Mouse (Mus musculus) liver, embryonic 12.5 days (tissue): ENCODE data around the gene Fkbp3. TPM values are rescaled to one million over a fixed set of nuclear protein-coding genes. Genes with fewer than 3 reads are reported as not detected.
"Not testable (repeated sequence)": the region's sequence is repeated elsewhere in the genome, so short reads cannot be mapped to it uniquely, and the experiment has no call there.

Experiments used
- ATAC-seq: fragments of 200-750 bp; cut with Nextera tagmentation; 2 replicates; pipeline ENCODE4 v1.8.0; 2017; ENCODE audit warnings: moderate number of reproducible peaks, mild to moderate bottlenecking, moderate library complexity
- H3K27ac ChIP-seq: fragments of 300-500 bp; sonication (generic); 2 replicates; pipeline ENCODE4 v1.5.1; 2016; ENCODE audit warnings: mild to moderate bottlenecking
- H3K27me3 ChIP-seq: fragments of 300-500 bp; sonication (generic); replicated peaks from 2 replicates; pipeline ENCODE4 v1.6.1; 2016; ENCODE audit warnings: mild to moderate bottlenecking, moderate library complexity
- H3K36me3 ChIP-seq: fragments of 300-500 bp; sonication (generic); 2 replicates; pipeline ENCODE4 v1.6.1; 2016; ENCODE audit warnings: mild to moderate bottlenecking, moderate library complexity
- H3K4me1 ChIP-seq: fragments of 300-500 bp; sonication (generic); 2 replicates; pipeline ENCODE4 v1.6.1; 2016
- H3K4me2 ChIP-seq: fragments of 300-500 bp; sonication (generic); 2 replicates; pipeline ENCODE4 v1.6.1; 2016; ENCODE audit warnings: mild to moderate bottlenecking, moderate library complexity
- H3K4me3 ChIP-seq: fragments of 300-500 bp; sonication (generic); 2 replicates; pipeline ENCODE4 v1.5.1; 2016; ENCODE audit warnings: mild to moderate bottlenecking, moderate library complexity
- H3K9ac ChIP-seq: fragments of 300-500 bp; sonication (generic); 2 replicates; pipeline ENCODE4 v1.6.1; 2016; ENCODE audit warnings: mild to moderate bottlenecking, moderate library complexity
- H3K9me3 ChIP-seq: fragments of 300-500 bp; sonication (generic); replicated peaks from 2 replicates; pipeline ENCODE4 v1.6.1; 2016; ENCODE audit warnings: mild to moderate bottlenecking, moderate library complexity
- WGBS: fragments of 180-500 bp; shearing (Covaris S2); methylation state at CpG from one replicate; pipeline ENCODE4 v1.1.7; 2016; ENCODE audit not compliant: insufficient replicate concordance; 5-methylcytosine and 5-hydroxymethylcytosine counted together
- polyA plus RNA-seq: library from polyadenylated mRNA; unstranded; fragments of >200 nt; fragmentation: Nextera tagmentation; extraction: Ambion mirVana; gene quantifications from 2 replicates; pipeline ENCODE4 v1.2.1, GENCODE M21; 2016

Gene Fkbp3
- 226 and 234 TPM in 2 replicates for polyA plus RNA-seq

DNA sequence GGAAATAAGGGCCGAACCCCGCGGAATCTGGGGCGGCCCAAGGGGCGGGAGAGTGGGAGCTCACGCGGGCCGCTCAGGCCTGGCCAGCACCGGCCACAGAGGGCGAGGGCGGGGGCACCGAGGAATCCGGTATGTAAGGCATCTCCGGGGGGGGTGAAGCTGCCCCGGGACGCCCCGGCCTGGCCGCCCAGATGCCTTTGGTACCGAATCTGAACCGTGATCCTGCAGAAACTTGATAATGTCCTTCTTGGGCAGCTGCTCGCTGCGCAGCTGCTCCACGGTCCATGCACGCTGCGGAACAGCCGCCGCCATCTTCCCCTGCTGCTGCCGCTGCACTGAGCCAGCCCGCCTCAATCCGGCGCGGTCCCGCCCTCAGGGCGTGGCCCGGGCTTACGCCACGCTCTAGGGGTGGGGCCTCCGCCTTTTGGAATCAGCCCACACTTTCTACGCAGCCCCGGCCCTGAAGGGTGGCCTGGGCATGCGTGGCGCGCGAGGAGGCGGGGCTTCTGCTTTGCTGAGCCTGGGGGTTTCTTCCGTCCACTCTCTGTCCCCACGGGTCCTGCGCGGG lies at the start of gene Fkbp3:
Gene Fkbp3 (minus strand): TSS at position 397 of the 568 bp plus-strand sequence.
- peak; percentile 98 for ATAC-seq
- peaks cover 16% of the 10 kb centered on the region for H3K36me3 ChIP-seq
- peak within 1 kb of the TSS; percentile 91 for H3K9ac ChIP-seq
- H3K4me1 ChIP-seq, result peaks cover 48% of the 10 kb centered on the region
- H3K4me3 ChIP-seq, result peak within 1 kb of the TSS; percentile 94
- no peaks in the 10 kb centered on the region for H3K9me3 ChIP-seq
- under 1% methylated on average over 49 of the region's 49 CpGs for WGBS
- peak within 1 kb of the TSS; percentile 86 for H3K4me2 ChIP-seq
- no peaks in the 10 kb centered on the region for H3K27me3 ChIP-seq
- H3K27ac ChIP-seq, result peak within 1 kb of the TSS; percentile 85

DNA sequence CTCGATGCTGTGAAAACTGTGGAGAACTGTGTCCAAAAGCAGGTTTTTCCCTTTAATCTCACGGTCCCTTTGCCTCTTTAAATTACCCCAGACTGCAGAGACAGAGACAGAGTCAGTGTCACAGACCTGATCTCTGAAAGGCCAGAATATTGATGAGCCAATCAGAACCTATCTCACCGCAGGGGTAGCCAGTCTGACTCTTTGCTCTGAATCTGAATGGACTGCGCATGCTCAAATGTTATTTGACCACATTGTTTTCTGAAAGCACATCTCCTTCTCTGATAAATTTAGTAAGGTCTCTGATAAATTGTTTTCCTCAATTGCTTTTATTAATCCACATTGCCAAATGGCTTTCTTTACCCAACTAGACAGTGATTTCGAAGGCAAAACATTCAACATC lies 45.6 kb upstream of the Fkbp3 start:
- WGBS, result 85% methylated on average over 5 of the region's 5 CpGs
- H3K4me2 ChIP-seq, result no peak overlapping the region
- H3K9ac ChIP-seq, result no peak overlapping the region
- peaks cover 87% of the 10 kb centered on the region for H3K36me3 ChIP-seq
- H3K27ac ChIP-seq, result no peak overlapping the region
- H3K27me3 ChIP-seq, result no peaks in the 10 kb centered on the region
- no peaks in the 10 kb centered on the region for H3K4me1 ChIP-seq
- H3K4me3 ChIP-seq, result no peak overlapping the region
- no peaks in the 10 kb centered on the region for H3K9me3 ChIP-seq
- no peak for ATAC-seq

DNA sequence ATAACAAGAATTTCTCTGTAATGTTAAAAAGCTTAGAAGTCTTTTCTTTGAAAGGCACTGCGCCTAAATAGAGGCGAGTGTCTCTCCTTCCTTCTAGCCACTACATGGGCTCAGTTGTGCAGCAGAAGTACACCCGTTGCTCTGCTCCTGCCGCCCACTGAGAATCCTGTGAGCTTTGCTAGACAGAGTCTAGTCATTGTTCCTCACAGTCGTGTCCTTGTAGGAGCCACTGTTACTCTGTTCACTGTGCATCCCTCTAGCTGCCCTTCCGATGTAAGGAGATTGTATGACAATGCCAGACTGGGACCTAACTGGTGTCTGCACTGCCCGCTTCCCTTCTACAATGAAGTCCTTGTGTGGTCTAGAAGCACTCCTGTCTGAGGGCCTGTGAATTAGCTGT lies 45.2 kb upstream of the Fkbp3 start:
- peaks cover 88% of the 10 kb centered on the region for H3K36me3 ChIP-seq
- H3K9me3 ChIP-seq, result no peaks in the 10 kb centered on the region
- ATAC-seq, result no peak
- H3K4me1 ChIP-seq, result no peaks in the 10 kb centered on the region
- H3K4me3 ChIP-seq, result no peak overlapping the region
- no peak overlapping the region for H3K9ac ChIP-seq
- WGBS, result 82% methylated on average over 7 of the region's 7 CpGs
- H3K4me2 ChIP-seq, result no peak overlapping the region
- H3K27ac ChIP-seq, result no peak overlapping the region
- no peaks in the 10 kb centered on the region for H3K27me3 ChIP-seq

DNA sequence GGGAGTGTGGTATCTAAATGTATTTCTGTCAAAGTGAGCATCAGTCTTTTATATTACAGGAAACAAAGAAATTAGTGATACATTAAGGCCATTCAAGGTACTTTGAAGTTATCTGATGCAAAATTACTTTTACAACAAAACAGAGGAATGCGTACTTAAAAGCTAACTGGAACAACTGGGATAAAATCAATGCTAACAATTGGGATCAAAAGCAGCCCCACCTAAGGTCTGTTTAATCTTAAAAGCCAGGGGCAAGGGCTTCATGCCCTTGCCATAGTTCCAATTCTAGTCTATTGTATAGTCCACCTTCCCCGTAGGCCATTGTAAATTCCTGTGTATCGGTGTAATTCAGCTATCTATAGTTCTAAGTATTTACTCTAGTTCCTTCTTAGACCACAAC lies 41.2 kb upstream of the Fkbp3 start:
- not testable (repeated sequence) for ATAC-seq, H3K9ac ChIP-seq, H3K9me3 ChIP-seq, H3K4me2 ChIP-seq, H3K4me3 ChIP-seq, H3K27me3 ChIP-seq, H3K27ac ChIP-seq, H3K4me1 ChIP-seq
- 92% methylated on average over 3 of the region's 3 CpGs for WGBS
- H3K36me3 ChIP-seq, result peaks cover 85% of the 10 kb centered on the region

DNA sequence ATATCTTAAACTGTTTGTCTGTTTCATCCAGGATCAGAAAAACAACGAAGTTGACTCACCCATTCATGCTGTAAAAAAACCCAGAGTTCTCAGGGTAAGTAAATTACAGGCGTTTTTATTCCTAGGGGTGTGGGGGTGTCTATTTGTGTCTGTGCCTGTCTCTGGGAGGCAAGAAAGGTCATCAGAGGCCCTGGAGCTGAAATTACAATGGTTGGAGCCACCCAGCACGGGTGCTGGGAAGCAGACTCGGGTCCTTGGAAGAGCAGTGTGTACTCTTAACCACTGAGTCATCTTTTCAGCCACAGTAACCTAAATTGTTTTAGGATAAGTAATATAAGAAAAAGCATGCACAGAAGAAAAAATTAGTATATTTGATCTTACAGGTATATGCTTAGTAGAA lies 40.1 kb upstream of the Fkbp3 start:
- Histone ChIP-seq H3K4me2 (no peak overlapping the region), H3K9ac (no peak overlapping the region), H3K36me3 (peaks cover 86% of the 10 kb centered on the region), H3K9me3 (no peaks in the 10 kb centered on the region), H3K4me1 (no peaks in the 10 kb centered on the region), H3K27me3 (no peaks in the 10 kb centered on the region), H3K27ac (no peak overlapping the region), H3K4me3 (no peak overlapping the region)
- 68% methylated on average over 4 of the region's 4 CpGs for WGBS
- ATAC-seq, result no peak

DNA sequence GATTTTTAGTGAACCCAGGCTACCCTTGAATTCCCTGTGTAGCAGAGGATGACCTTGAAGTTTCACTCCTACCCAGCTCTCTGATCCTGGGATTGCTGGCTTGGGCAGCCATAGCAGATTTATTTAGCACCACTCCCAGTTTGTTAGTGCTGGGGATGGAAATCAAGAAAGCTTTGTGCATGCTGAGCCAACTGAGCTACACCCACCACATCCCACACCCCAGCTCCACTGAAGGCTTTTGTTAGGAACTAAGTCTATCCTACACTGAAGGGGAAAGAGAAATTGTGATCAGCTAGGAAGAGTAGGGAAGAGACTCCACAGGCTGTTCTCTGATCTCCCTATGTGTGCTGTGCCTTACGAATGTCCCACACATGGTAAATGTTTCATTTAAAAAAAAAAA lies 39.0 kb upstream of the Fkbp3 start:
- Histone ChIP-seq H3K27ac (no peak overlapping the region), H3K27me3 (no peaks in the 10 kb centered on the region), H3K4me2 (no peak overlapping the region), H3K4me1 (no peaks in the 10 kb centered on the region), H3K4me3 (no peak overlapping the region), H3K9me3 (no peaks in the 10 kb centered on the region), H3K36me3 (peaks cover 84% of the 10 kb centered on the region), H3K9ac (no peak overlapping the region)
- 92% methylated on average over 1 of the region's 1 CpGs for WGBS
- no peak for ATAC-seq

DNA sequence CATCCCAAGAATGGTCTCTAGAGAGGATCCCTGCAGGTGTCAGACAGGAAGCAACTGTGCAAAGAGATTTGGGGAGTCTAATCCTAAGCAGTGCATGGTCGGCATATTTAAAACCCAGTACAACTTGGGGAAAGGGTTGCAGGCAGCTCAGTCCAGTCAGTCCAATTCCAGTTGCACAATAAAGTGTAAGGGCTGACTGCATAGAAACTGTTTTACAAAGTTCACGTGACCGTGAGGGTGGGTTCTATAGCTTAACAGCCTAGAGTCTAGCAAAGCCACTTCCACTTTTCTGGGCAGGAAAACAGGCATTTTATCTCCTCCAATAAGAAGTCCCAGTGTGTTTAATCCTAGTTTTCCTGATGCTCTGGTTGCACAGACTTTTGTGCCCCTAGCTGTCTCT lies 37.7 kb upstream of the Fkbp3 start:
- ATAC-seq, result no peak
- H3K9ac ChIP-seq, result no peak overlapping the region
- WGBS, result 69% methylated on average over 3 of the region's 3 CpGs
- peaks cover 85% of the 10 kb centered on the region for H3K36me3 ChIP-seq
- no peaks in the 10 kb centered on the region for H3K9me3 ChIP-seq
- no peak overlapping the region for H3K4me2 ChIP-seq
- no peaks in the 10 kb centered on the region for H3K4me1 ChIP-seq
- H3K4me3 ChIP-seq, result no peak overlapping the region
- H3K27me3 ChIP-seq, result no peaks in the 10 kb centered on the region
- no peak overlapping the region for H3K27ac ChIP-seq

DNA sequence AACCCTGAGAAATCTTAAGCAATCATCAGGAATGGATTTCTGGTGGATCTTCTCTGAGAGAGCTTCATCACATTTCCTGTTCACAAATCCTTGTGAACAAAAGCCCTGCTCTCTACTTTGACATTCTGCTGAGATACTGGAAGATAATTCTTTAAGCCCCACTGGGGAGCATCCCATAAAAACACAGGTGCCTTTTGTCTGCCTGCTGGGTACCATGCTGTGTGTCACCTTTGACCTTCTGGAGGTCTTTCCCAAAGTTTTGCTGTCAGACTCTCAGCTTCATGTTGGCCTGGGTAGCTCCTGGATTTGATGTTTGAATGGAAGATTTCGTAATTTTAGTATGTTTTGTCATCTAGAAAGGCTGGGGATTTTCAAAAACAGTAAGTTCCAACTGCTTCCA lies 34.9 kb upstream of the Fkbp3 start:
- WGBS, result 89% methylated on average over 1 of the region's 1 CpGs
- no peak overlapping the region for H3K4me2 ChIP-seq
- H3K9ac ChIP-seq, result no peak overlapping the region
- H3K9me3 ChIP-seq, result no peaks in the 10 kb centered on the region
- H3K36me3 ChIP-seq, result peaks cover 85% of the 10 kb centered on the region
- no peak for ATAC-seq
- peaks cover 4% of the 10 kb centered on the region; the same call in 1 of the 2 replicates for H3K4me1 ChIP-seq
- no peak overlapping the region for H3K27ac ChIP-seq
- H3K4me3 ChIP-seq, result no peak overlapping the region
- H3K27me3 ChIP-seq, result no peaks in the 10 kb centered on the region

DNA sequence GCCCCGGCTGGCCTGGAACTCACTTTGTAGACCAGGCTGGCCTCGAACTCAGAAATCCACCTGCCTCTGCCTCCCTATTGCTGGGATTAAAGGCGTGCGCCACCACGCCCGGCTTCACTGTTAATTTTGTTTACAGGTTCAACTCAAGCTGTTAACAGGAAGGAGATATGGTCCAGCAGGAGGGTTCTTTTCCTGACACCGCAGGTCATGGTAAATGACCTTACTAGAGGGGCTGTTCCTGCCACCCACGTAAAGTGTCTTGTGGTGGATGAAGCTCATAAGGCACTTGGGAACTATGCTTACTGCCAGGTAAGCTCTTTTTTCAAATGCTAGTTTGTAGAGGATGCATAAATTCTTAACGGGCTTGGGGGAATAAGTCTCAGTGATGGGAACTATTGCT lies 3.1 kb upstream of the Fkbp3 start:
- Histone ChIP-seq H3K4me1 (peaks cover 43% of the 10 kb centered on the region), H3K4me3 (peak overlapping the region; percentile 94), H3K27ac (no peak overlapping the region; the same call in 1 of the 2 replicates), H3K36me3 (peaks cover 30% of the 10 kb centered on the region), H3K9ac (peak overlapping the region; percentile 91), H3K4me2 (peak overlapping the region; percentile 86), H3K27me3 (no peaks in the 10 kb centered on the region), H3K9me3 (no peaks in the 10 kb centered on the region)
- no peak for ATAC-seq
- 47% methylated on average over 9 of the region's 9 CpGs for WGBS

DNA sequence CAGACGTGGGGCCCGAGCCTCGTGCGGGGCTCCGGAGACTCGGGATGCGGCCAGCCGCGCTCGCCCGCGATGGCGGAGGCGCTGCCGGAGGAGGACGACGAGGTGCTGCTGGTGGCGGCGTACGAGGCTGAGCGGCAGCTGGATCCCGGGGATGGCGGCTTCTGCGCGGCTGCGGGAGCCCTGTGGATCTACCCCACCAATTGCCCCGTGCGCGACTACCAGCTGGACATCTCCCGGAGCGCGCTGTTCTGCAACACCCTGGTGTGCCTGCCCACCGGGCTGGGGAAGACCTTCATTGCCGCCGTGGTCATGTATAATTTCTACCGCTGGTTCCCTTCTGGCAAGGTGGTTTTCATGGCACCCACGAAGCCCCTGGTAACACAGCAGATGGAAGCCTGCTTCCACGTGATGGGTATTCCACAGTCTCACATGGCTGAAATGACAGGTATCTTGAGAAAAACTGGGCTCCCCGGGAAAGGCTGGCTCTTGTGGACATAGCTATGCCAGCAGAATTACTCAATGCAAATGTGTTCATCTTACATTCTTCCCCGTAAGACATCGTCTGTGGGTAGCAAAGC lies 2.0 kb upstream of the Fkbp3 start:
- Histone ChIP-seq H3K36me3 (peaks cover 24% of the 10 kb centered on the region), H3K9ac (peak overlapping the region; percentile 91), H3K27ac (peak overlapping the region; percentile 86), H3K9me3 (no peaks in the 10 kb centered on the region), H3K27me3 (no peaks in the 10 kb centered on the region), H3K4me2 (peak overlapping the region; percentile 86), H3K4me1 (peaks cover 46% of the 10 kb centered on the region), H3K4me3 (peak overlapping the region; percentile 94)
- ATAC-seq, result peak; percentile 3; the same call in 1 of the 2 replicates
- 1% methylated on average over 41 of the region's 41 CpGs for WGBS

DNA sequence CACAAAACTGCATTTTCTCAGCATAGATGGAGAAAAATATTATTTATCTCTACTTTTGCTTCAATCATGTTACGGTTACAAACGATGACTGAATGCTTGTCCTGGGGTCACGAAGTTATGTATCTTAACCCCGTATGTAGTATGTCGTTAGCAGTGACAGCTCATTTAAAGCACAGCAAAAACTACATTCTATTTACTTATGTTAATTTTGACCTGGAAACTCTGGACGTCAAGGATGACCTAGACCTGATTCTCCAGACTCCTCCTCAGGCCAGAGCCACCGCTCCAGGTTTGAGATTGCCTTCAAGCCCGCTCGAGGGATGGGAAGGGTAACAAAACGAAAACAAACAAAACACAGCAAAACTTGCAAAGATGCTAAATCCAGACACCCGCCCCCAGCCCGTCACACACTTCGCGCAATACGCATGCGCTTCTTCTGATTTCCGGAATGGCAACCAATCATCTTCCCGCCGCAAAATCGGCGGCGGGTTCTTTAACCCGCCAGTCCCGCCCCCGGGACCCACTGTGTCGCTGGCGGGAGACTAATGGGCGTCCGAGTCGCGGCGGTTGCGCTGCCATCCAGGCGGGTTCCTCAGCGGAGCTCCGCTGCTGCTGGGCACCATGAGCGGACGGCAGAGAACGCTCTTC lies 1.4 kb upstream of the Fkbp3 start, which contains the start of gene Fancm:
Gene Fancm (plus strand): TSS at position 519 of the 648 bp plus-strand sequence.
- 2% methylated on average over 39 of the region's 39 CpGs for WGBS
- H3K4me1 ChIP-seq, result peaks cover 48% of the 10 kb centered on the region
- no peaks in the 10 kb centered on the region for H3K27me3 ChIP-seq
- H3K27ac ChIP-seq, result peak within 1 kb of the TSS; percentile 86
- H3K9me3 ChIP-seq, result no peaks in the 10 kb centered on the region
- peak within 1 kb of the TSS; percentile 86 for H3K4me2 ChIP-seq
- peak within 1 kb of the TSS; percentile 91 for H3K9ac ChIP-seq
- peaks cover 18% of the 10 kb centered on the region for H3K36me3 ChIP-seq
- H3K4me3 ChIP-seq, result peak within 1 kb of the TSS; percentile 94
- ATAC-seq, result peak; percentile 57

DNA sequence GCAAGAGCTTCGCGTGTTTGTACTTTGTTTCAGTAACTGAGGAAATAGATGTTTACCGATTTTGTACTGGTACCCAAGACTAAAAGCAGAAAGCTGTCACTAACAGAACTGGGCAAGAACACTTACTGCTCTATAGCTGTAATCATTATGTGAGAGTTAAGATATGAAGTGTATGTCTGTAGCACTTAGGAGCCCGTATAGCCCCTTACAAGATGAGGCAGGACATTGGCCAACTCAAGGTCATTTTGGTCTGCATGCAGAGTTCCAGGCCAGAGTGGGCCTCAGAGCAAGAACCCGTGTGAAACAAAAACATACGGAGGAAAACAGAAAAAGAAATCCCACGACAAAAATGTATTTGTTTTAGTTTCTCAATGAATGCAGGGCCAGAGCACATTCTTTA lies 844 bp upstream of the Fkbp3 start:
- no peaks in the 10 kb centered on the region for H3K9me3 ChIP-seq
- peak overlapping the region; percentile 86 for H3K4me2 ChIP-seq
- 44% methylated on average over 7 of the region's 7 CpGs for WGBS
- H3K27ac ChIP-seq, result peak overlapping the region; percentile 68
- ATAC-seq, result no peak
- peak overlapping the region; percentile 94 for H3K4me3 ChIP-seq
- peaks cover 17% of the 10 kb centered on the region for H3K36me3 ChIP-seq
- no peaks in the 10 kb centered on the region for H3K27me3 ChIP-seq
- H3K4me1 ChIP-seq, result peaks cover 48% of the 10 kb centered on the region
- peak overlapping the region; percentile 91 for H3K9ac ChIP-seq
